ENCODE assay signal across 8 mouse cellular contexts in genomic region chr2:164785481-164786387, GRCm38 (mm10). TPM values are rescaled to one million over a fixed set of nuclear protein-coding genes. Genes with fewer than 3 reads are reported as not detected.
DNase-seq lines count a peak whose midpoint lies in the region; ATAC-seq and TF ChIP-seq lines count a peak whose summit lies in the region.

TSS of gene Snx21 (plus strand) at chr2:164785823.

- no peaks in the 10 kb centered on the region for H3K9me3 ChIP-seq in lung, postnatal 0 days (ENCODE audit: low read length)

- TF ChIP-seq EP300 in lung, postnatal 0 days (IDR thresholded peaks at IDR 0.05): no peak

- DNase-seq in Muller cell, postnatal 12 days (ENCODE audit: inconsistent ontology term): peak; percentile 98
- DNase-seq in cerebellum, adult 9-11 months: peak; percentile 95
- DNase-seq in layer of hippocampus, postnatal 10 days (ENCODE audit: low spot score in 2 of 2): peak; percentile 76 to 88
- peak; percentile 95 for DNase-seq in lung, postnatal 0 days (ENCODE audit: low spot score)
- DNase-seq in ovary, postnatal 14 days (ENCODE audit: low spot score): peak; percentile 77
- peak; percentile 40 to 53 for DNase-seq in thymus, postnatal 10 days (ENCODE audit: low spot score in 2 of 2)

- H3K27ac ChIP-seq in lung, postnatal 0 days (ENCODE audit: low read length): peak within 1 kb of the TSS; percentile 96

- ATAC-seq in frontal cortex, adult (ENCODE audit: low TSS enrichment): peak; percentile 85
- peak; percentile 37 to 57 for ATAC-seq in hematopoietic stem cell, adult 5-6 weeks (replicated peaks in 1 of 2; ENCODE audit: insufficient read depth in 1 of 2, low FRiP score in 2 of 2, low TSS enrichment in 1 of 2, low read depth in 1 of 2, poor library complexity in 2 of 2, severe bottlenecking in 2 of 2)
- peak; percentile 94 for ATAC-seq in lung, postnatal 0 days

- H3K36me3 ChIP-seq in lung, postnatal 0 days (ENCODE audit: insufficient read depth, low read length): no peaks in the 10 kb centered on the region

- peak; percentile 69 for TF ChIP-seq CTCF in lung, postnatal 0 days (IDR thresholded peaks at IDR 0.05)

- H3K4me3 ChIP-seq in lung, postnatal 0 days (ENCODE audit: low read depth, low read length): peak within 1 kb of the TSS; percentile 71

- under 1% methylated on average over 59 of the region's 89 CpGs for WGBS in lung, postnatal 0 days

- peak within 1 kb of the TSS; percentile 89 for H3K4me2 ChIP-seq in lung, postnatal 0 days (replicated peaks; ENCODE audit: low read depth, low read length)

- H3K27me3 ChIP-seq in lung, postnatal 0 days (replicated peaks; ENCODE audit: insufficient read depth, low read length): no peaks in the 10 kb centered on the region

- 0 out of 2 replicates have a peak, but pooled peaks cover 8% of the 10 kb centered on the region for H3K4me1 ChIP-seq in lung, postnatal 0 days (ENCODE audit: insufficient read depth, low read depth, low read length)

- H3K9ac ChIP-seq in lung, postnatal 0 days (replicated peaks; ENCODE audit: low read depth): peak within 1 kb of the TSS; percentile 70

RNA-seq across cellular contexts. Expression of gene Snx21, which starts in this region (rescaled TPM):
- total RNA-seq in hematopoietic stem cell, adult 5-6 weeks (2017): 2.0 and 2.2 TPM in 2 replicates
- 10 to 100 TPM; 41.3 to 43.6 TPM for total RNA-seq in layer of hippocampus, postnatal 10 days (2021)
- 27.4 and 28.6 TPM in 2 replicates for polyA plus RNA-seq in lung, postnatal 0 days (2015; fragmentation: Nextera tagmentation; extraction: Ambion mirVana)

Comparison
In these comparisons a context has a peak if more than half of its experiments do, and no peak if none do; other contexts are left out.
1. Peak in every context shown above with its lines: DNase-seq, ATAC-seq, H3K4me3 ChIP-seq and H3K27ac ChIP-seq.
2. RNA of gene Snx21 (total RNA-seq): 41.3 to 43.6 TPM in layer of hippocampus, postnatal 10 days; 2.0 to 2.2 TPM in hematopoietic stem cell, adult 5-6 weeks; every median in the first group is over 10 times any median in the second.
3. DNase-seq: peak in every context shown above with its lines; median percentile 98 in Muller cell, postnatal 12 days; 95 in cerebellum, adult 9-11 months; 95 in lung, postnatal 0 days; 82 in layer of hippocampus, postnatal 10 days; 77 in ovary, postnatal 14 days; 46 in thymus, postnatal 10 days.